Mouse (Mus musculus) heart, embryonic 10.5 days (tissue): ENCODE data around the gene Recql5. TPM values are rescaled to one million over a fixed set of nuclear protein-coding genes. Genes with fewer than 3 reads are reported as not detected.
A peak's percentile ranks its signal among the peaks of the same experiment; 100 is the strongest.

Experiments
- DNase-seq: peaks from one replicate; pipeline ENCODE4 v3.0.0-alpha.2; 2017; ENCODE audit warnings: low spot score
- H3K27ac ChIP-seq: fragments of 300-500 bp; sonication (generic); 2 replicates; pipeline ENCODE4 v1.5.1; 2016; ENCODE audit warnings: mild to moderate bottlenecking
- H3K27me3 ChIP-seq: fragments of 300-500 bp; sonication (generic); 2 replicates; pipeline ENCODE4 v1.6.1; 2016; ENCODE audit warnings: mild to moderate bottlenecking; ENCODE audit not compliant: poor library complexity, insufficient read depth, severe bottlenecking
- H3K36me3 ChIP-seq: fragments of 300-500 bp; sonication (generic); 2 replicates; pipeline ENCODE4 v1.6.1; 2016; ENCODE audit warnings: mild to moderate bottlenecking, moderate library complexity
- H3K4me1 ChIP-seq: fragments of 300-500 bp; sonication (generic); 2 replicates; pipeline ENCODE4 v1.6.1; 2016; ENCODE audit warnings: mild to moderate bottlenecking
- H3K4me3 ChIP-seq: fragments of 300-500 bp; sonication (generic); 2 replicates; pipeline ENCODE4 v1.5.1; 2016; ENCODE audit warnings: mild to moderate bottlenecking, moderate library complexity
- H3K9me3 ChIP-seq: fragments of 300-500 bp; sonication (generic); 2 replicates; pipeline ENCODE4 v1.6.1; 2016; ENCODE audit warnings: mild to moderate bottlenecking, moderate library complexity
- WGBS: fragments of 180-500 bp; shearing (Covaris S2); methylation state at CpG from one replicate; pipeline ENCODE4 v1.1.7; 2016; 5-methylcytosine and 5-hydroxymethylcytosine counted together
- polyA plus RNA-seq: library from polyadenylated mRNA; unstranded; fragments of >200 nt; fragmentation: Nextera tagmentation; extraction: Ambion mirVana; gene quantifications from 2 replicates; pipeline ENCODE4 v1.2.1, GENCODE M21; 2016

Gene Recql5
- polyA plus RNA-seq, 1 experiment from 2014 or later, result 22.3 TPM

- Histone ChIP-seq H3K4me3 (no peak overlapping the region), H3K27ac (no peak overlapping the region), H3K4me1 (peaks cover 11% of the 10 kb centered on the region), H3K9me3 (no peaks in the 10 kb centered on the region), H3K27me3 (no peaks in the 10 kb centered on the region), H3K36me3 (peaks cover 41% of the 10 kb centered on the region)
- no peak for DNase-seq
- WGBS, result 89% methylated on average over 8 of the region's 8 CpGs
Measured at GRCm38 (mm10) chr11:115929031-115929430, 4.2 kb downstream of the Recql5 start.

- DNase-seq, result no peak
- Histone ChIP-seq H3K9me3 (no peaks in the 10 kb centered on the region), H3K4me3 (no peak overlapping the region), H3K36me3 (peaks cover 50% of the 10 kb centered on the region), H3K4me1 (no peaks in the 10 kb centered on the region), H3K27me3 (no peaks in the 10 kb centered on the region), H3K27ac (no peak overlapping the region)
- WGBS, result 88% methylated on average over 1 of the region's 1 CpGs
Measured at GRCm38 (mm10) chr11:115921986-115922385, 11.3 kb downstream of the Recql5 start.

GRCm38 (mm10) chr11:115920110-115920818 lies 13.0 kb downstream of the Recql5 start:
- Histone ChIP-seq H3K36me3 (peaks cover 60% of the 10 kb centered on the region), H3K27me3 (no peaks in the 10 kb centered on the region), H3K4me3 (no peak overlapping the region), H3K4me1 (no peaks in the 10 kb centered on the region), H3K27ac (no peak overlapping the region), H3K9me3 (no peaks in the 10 kb centered on the region)
- DNase-seq, result no peak
- WGBS, result 49% methylated on average over 6 of the region's 6 CpGs

GRCm38 (mm10) chr11:115919073-115919472 lies 14.2 kb downstream of the Recql5 start:
- Histone ChIP-seq H3K36me3 (peaks cover 57% of the 10 kb centered on the region), H3K27me3 (no peaks in the 10 kb centered on the region), H3K4me3 (no peak overlapping the region), H3K9me3 (no peaks in the 10 kb centered on the region), H3K4me1 (no peaks in the 10 kb centered on the region), H3K27ac (no peak overlapping the region)
- WGBS, result 92% methylated on average over 5 of the region's 5 CpGs
- no peak for DNase-seq

GRCm38 (mm10) chr11:115918637-115919036 lies 14.6 kb downstream of the Recql5 start:
- no peak overlapping the region for H3K4me3 ChIP-seq
- H3K9me3 ChIP-seq, result no peaks in the 10 kb centered on the region
- 91% methylated on average over 5 of the region's 5 CpGs for WGBS
- no peak overlapping the region for H3K27ac ChIP-seq
- no peaks in the 10 kb centered on the region for H3K4me1 ChIP-seq
- H3K27me3 ChIP-seq, result no peaks in the 10 kb centered on the region
- H3K36me3 ChIP-seq, result peaks cover 53% of the 10 kb centered on the region
- no peak for DNase-seq

GRCm38 (mm10) chr11:115916579-115916978 lies 16.7 kb downstream of the Recql5 start:
- H3K27me3 ChIP-seq, result no peaks in the 10 kb centered on the region
- peaks cover 4% of the 10 kb centered on the region; the same call in 1 of the 2 replicates for H3K4me1 ChIP-seq
- WGBS, result 88% methylated on average over 4 of the region's 4 CpGs
- DNase-seq, result no peak
- H3K36me3 ChIP-seq, result peaks cover 52% of the 10 kb centered on the region
- no peaks in the 10 kb centered on the region for H3K9me3 ChIP-seq
- no peak overlapping the region for H3K27ac ChIP-seq
- H3K4me3 ChIP-seq, result no peak overlapping the region

GRCm38 (mm10) chr11:115911632-115912376 lies 21.5 kb downstream of the Recql5 start, which contains the start of gene Smim6:
TSS of gene Smim6 (plus strand) at chr11:115912017.
- Histone ChIP-seq H3K27me3 (no peaks in the 10 kb centered on the region), H3K9me3 (no peaks in the 10 kb centered on the region), H3K4me3 (no peak within 1 kb of the TSS), H3K27ac (peak within 1 kb of the TSS; percentile 3; the same call in 1 of the 2 replicates), H3K36me3 (peaks cover 63% of the 10 kb centered on the region), H3K4me1 (peaks cover 11% of the 10 kb centered on the region; the same call in 1 of the 2 replicates)
- 77% methylated on average over 11 of the region's 11 CpGs for WGBS
- no peak for DNase-seq

- Histone ChIP-seq H3K27me3 (no peaks in the 10 kb centered on the region), H3K4me3 (no peak overlapping the region), H3K9me3 (no peaks in the 10 kb centered on the region), H3K27ac (no peak overlapping the region), H3K36me3 (peaks cover 56% of the 10 kb centered on the region), H3K4me1 (peaks cover 18% of the 10 kb centered on the region; the same call in 1 of the 2 replicates)
- 80% methylated on average over 5 of the region's 5 CpGs for WGBS
- no peak for DNase-seq
Measured at GRCm38 (mm10) chr11:115911134-115911561, 22.1 kb downstream of the Recql5 start.

GRCm38 (mm10) chr11:115906521-115906920 lies 26.8 kb downstream of the Recql5 start:
- 79% methylated on average over 5 of the region's 5 CpGs for WGBS
- Histone ChIP-seq H3K4me3 (no peak overlapping the region), H3K9me3 (no peaks in the 10 kb centered on the region), H3K4me1 (peaks cover 60% of the 10 kb centered on the region), H3K27ac (peak overlapping the region; percentile 92), H3K36me3 (peaks cover 29% of the 10 kb centered on the region), H3K27me3 (no peaks in the 10 kb centered on the region)
- no peak for DNase-seq

- no peaks in the 10 kb centered on the region for H3K9me3 ChIP-seq
- H3K27me3 ChIP-seq, result no peaks in the 10 kb centered on the region
- no peak overlapping the region for H3K4me3 ChIP-seq
- peaks cover 25% of the 10 kb centered on the region for H3K36me3 ChIP-seq
- H3K4me1 ChIP-seq, result peaks cover 61% of the 10 kb centered on the region
- no peak for DNase-seq
- WGBS, result 67% methylated on average over 3 of the region's 3 CpGs
- H3K27ac ChIP-seq, result peak overlapping the region; percentile 92
Measured at GRCm38 (mm10) chr11:115906116-115906515, 27.2 kb downstream of the Recql5 start.

GRCm38 (mm10) chr11:115904956-115905790 lies 28.1 kb downstream of the Recql5 start:
- no peaks in the 10 kb centered on the region for H3K27me3 ChIP-seq
- 45% methylated on average over 16 of the region's 16 CpGs for WGBS
- H3K9me3 ChIP-seq, result no peaks in the 10 kb centered on the region
- H3K4me1 ChIP-seq, result peaks cover 69% of the 10 kb centered on the region
- H3K4me3 ChIP-seq, result peak overlapping the region; percentile 19; the same call in 1 of the 2 replicates
- H3K27ac ChIP-seq, result peak overlapping the region; percentile 92
- H3K36me3 ChIP-seq, result peaks cover 20% of the 10 kb centered on the region
- peak; percentile 79 for DNase-seq

GRCm38 (mm10) chr11:115904231-115904955 lies 28.9 kb downstream of the Recql5 start:
- Histone ChIP-seq H3K4me3 (peak overlapping the region; percentile 19; the same call in 1 of the 2 replicates), H3K9me3 (no peaks in the 10 kb centered on the region), H3K27me3 (no peaks in the 10 kb centered on the region), H3K27ac (peak overlapping the region; percentile 92), H3K4me1 (peaks cover 77% of the 10 kb centered on the region), H3K36me3 (peaks cover 20% of the 10 kb centered on the region)
- 59% methylated on average over 8 of the region's 8 CpGs for WGBS
- peak; percentile 78 for DNase-seq
